Mouse (Mus musculus) spleen, adult 2 months (tissue): Measurements from ENCODE around the gene Sctr.
"Not testable (repeated sequence)": the region's sequence is repeated elsewhere in the genome, so short reads cannot be mapped to it uniquely, and the experiment has no call there.

Experiments used
- CTCF ChIP-seq: fragments of 200-500 bp; IDR thresholded peaks from 2 replicates; pipeline ENCODE4 v1.5.1; 2011; ENCODE audit warnings: mild to moderate bottlenecking, inconsistent platforms; ENCODE audit not compliant: insufficient read depth, insufficient read length, insufficient replicate concordance; ENCODE audit errors: extremely low read depth
- POLR2A ChIP-seq: fragments of 200-500 bp; IDR thresholded peaks from 2 replicates; pipeline ENCODE4 v1.6.1; 2011; ENCODE audit warnings: low read depth, low read length, inconsistent platforms

- not testable (repeated sequence) for TF ChIP-seq POLR2A
- TF ChIP-seq CTCF = peak; percentile 97
Measured at GRCm38 (mm10) chr1:120093482-120094134, 86.9 kb downstream of the Sctr start.
